Mouse (Mus musculus) c-Kit-positive CD71-negative TER-119-negative erythroid progenitor cells, embryonic 14.5 days (primary cell): ENCODE measurements at regions not wholly inside any gene's neighbourhood (a gene's known extent, or its start where the extent isn't known, plus 50 kb on each side); places are given as distances from the start of the nearest gene placed in this dataset.

Experiments used
- DNase-seq: peaks from one replicate; pipeline ENCODE4 v3.0.0-alpha.2; 2013; ENCODE audit warnings: low read depth

DNA sequence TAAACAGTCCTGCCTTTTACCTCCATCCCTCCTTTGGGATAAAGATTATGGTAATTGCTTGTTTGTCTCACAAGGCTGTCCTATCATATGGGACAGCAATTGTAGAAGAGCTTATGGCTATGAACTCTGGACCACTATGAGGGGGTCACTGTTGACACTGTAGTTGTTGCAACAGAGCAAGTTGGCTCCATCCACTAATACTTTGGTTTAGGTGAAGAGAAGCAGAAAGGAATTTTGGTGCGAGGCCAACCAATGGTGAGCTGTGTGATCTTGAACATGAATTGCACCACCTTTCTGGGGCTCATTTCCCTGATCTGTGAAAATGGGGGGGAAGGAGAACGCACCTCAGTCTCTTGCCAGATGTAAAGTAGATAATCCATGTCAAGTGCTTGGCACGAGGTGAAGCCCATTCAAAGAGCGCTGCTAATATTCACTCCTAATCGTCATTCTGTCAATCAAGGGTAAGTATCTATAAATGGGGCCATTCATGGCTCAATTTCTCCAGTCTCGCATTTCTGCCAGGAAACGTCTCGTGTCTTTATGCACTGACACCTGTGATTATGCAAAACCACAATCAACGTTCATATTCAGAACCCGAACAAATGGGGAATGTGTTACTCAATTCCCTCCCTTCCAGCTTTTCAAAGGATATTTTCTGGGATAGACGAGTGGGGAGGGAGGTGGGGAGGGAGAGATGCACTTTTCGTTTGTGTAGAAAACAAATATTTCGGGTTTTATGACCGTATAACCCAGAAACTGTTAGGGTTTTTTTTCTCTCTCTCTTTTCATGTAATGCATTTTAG is 133.3 kb upstream of the Jun start:
- DNase-seq, result no peak

DNA sequence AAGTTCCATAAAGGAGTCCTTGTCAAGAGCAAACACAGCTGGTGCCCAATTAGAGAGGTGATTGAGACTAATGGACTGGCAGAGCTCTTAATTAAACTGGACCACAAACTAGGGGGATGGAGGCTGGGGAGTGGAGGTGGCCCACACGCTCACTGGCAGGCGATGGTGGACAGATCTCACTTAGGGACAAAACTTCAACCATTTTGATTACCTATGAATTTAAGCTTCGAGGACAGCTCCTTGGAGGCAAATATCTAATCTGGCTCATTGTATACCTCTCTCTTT is 133.8 kb upstream of the Jun start:
- DNase-seq, result no peak

GRCm38 (mm10) chr4:95188107-95188506 is 136.1 kb upstream of the Jun start:
- no peak for DNase-seq

DNA sequence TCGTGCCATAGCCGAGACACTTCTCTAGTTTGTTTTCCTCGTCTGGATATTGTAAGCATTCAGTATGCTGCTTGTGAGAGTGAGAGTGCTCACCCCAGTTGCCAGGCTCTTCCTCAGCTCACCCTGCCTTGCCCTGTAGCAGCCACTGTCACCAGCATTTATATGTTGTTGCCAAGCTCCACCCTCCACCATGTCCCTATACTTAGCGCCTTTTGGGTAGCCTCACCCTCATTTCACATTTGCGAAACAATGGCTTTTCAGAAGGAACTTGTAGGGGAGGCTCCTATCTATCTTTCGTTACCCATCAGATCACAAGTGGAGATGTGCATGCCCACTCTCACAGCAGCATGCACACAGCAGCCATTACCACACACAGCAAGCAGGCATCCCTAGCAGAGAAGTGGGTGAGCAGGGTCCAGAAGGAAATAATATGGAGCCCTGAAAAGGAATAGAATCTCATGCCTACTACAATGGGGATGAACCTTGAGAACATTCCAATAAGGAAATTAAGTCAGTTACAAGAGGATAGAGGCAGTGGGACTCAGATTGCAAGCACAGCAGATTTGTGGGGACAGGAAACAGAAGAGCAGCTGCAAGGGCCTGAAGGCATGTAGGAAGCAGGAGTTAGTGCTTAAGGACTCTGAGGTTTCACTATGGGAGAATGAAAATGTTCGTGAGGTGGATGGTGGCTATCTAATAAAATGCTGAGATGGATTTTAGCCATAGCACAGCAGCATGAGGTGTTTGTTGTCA is 139.8 kb upstream of the Jun start:
- DNase-seq, result no peak

DNA sequence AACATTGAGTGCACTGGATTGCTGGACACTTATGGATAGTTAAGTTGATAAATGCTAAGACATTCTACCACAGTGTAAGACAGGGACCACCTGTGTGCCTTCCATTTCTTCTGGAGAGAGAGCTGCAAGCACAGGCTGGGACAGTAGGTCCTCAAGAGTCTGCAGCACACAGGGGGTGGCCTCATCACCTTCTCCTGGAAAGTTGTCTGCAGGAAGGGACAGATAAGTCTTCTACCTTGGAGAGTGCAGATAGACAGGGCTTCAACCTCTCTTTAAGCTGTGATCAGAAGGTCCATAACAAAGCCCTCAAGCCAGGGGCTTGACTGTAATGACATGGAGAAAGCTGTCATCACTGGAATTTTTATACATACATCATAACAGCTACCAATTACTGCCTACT is 140.5 kb upstream of the Jun start:
- DNase-seq, result no peak

DNA sequence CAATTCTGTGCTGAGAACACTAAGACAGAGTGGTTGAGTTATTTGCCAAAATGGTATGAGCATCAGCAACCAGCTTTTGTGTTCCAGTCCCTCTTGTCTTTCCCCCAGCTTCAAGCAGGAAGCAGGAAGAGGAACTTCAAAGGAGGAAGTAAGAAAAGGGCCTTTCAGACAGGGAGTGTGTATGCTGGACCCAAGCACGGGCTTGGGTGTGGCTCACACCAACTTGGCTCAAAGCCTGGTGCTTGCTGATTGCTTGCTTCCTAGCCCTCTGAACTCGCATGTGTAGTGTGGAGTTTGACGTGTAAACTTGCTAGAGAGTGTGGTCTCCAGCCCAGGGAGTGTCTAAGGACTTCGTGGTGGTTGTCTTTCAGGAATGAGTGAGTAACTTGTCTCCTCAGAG is 141.0 kb upstream of the Jun start:
- peak; percentile 24 for DNase-seq

GRCm38 (mm10) chr4:95193473-95193872 is 141.5 kb upstream of the Jun start:
- DNase-seq, result no peak

DNA sequence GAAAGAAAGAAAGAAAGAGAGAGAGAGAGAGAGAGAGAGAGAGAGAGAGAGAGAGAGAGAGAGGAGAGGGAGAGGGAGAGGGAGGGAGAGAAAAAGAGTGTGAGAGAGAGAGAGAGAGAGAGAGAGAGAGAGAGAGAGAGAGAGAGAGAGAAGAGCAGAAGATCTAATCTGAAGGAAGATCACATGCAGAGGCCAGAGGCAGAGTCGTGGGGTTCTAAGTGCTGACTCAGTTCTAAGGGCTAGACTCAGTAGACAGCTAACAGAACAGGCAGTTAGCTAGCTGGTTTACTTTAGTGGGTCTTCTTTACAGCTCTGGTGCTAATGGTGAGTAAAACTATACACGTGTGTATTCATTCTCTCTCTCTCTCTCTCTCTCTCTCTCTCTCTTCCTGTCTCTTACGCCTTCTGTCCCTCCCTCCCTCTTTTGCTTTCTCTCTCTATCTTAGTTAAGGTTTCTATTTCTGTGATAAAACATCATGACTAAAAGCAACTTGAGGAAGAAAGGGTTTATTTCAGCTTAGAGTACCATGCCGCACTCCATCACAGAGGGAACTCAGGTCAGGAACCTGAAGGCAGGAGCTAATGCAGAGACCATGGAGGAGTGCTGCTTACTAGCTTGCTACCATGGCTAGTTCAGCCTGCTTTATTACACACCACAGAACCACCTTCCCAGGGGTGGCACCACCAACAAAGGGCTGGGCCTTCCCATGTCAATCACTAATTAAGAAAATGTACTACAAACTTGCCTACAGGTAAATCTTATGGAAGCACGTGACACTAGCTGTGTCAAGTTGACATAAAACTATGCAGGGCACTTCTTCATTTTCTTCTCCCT is 142.8 kb upstream of the Jun start:
- DNase-seq, result no peak

- no peak for DNase-seq
Observed at GRCm38 (mm10) chr4:95196106-95196505, 144.1 kb upstream of the Jun start.

GRCm38 (mm10) chr4:95197077-95197711 is 145.2 kb upstream of the Jun start:
- DNase-seq, result no peak

- no peak for DNase-seq
Observed at GRCm38 (mm10) chr4:95199394-95199793, 147.4 kb upstream of the Jun start.

- DNase-seq, result no peak
Observed at GRCm38 (mm10) chr4:95200130-95200529, 148.1 kb upstream of the Jun start.

DNA sequence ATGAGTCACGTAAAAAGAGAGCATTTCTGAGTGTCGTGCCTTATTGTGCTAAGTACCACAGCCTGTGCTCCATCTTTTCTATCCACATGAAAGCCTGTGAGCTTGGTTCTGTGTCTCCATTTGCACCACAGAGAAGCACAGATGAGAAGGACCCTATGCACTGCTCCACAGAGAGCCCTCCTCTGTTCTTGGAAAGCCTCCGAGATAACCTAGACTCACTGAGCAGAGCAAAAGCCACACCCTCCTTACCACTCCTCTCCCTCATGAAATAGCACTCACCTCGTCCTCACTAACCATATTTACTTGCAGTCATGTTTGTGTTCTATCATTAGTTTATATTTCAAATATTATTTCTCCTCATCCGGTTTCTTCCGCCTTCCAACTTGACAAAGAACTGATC is 150.5 kb upstream of the Jun start:
- no peak for DNase-seq

DNA sequence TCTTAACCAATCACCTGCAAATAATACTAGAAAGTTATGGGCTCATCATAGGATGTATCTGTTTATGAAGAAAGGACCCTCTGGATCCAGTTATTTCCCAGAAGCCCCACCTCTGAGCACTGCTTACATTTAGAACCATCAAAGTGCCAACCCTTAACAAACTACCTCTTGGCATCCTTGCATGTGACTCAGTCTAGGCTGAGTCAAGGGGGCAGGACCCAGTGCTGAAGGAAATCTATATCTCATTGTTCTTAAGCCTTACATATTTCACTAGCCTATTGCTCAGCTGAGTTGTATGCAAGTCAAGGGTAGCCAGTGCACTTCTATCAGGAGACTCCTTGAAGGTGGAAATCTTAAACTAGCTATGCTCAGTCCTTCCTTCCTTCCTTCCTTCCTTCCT is 151.6 kb upstream of the Jun start:
- DNase-seq, result no peak

GRCm38 (mm10) chr4:95205372-95205771 is 153.3 kb upstream of the Jun start:
- DNase-seq, result no peak

DNA sequence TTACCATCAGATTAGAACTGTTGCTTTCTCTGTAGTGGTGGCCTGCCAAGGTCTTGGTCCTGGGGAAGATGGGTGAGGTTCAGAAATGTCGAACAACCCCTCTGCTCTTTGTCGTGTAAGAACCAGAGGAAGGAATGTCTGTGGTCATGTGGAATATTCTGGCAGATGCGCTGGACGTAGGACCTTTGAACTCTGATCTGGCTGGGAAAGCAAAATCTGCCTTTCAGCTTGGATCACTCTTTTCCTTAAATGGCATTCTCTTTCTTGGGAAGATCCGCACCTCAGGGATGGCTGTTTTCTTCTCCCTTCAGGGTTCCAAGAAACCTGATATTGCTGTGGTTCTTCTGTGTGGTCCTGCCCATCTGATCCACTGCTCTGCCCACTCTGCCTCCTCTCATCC is 155.8 kb upstream of the Jun start:
- DNase-seq, result no peak

DNA sequence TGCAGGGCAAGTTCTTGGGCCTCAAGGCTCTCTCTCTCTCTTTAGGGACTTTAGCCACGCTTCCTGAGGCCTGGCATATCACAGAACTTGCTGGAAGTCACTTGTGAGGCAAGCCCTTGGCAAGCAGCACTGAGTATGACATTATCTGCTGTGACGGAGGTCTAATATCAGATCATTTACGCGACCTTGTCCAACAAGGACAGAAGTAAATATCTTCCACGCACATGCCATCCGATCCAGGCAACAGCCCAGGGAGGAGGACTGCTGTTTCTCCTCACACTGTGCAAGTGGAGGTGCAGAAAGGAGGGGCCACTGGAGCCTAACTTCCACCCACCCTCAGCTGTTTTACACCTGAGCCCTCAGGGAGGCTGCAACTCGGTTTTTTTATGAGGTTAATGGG is 156.8 kb upstream of the Jun start:
- DNase-seq, result no peak

DNA sequence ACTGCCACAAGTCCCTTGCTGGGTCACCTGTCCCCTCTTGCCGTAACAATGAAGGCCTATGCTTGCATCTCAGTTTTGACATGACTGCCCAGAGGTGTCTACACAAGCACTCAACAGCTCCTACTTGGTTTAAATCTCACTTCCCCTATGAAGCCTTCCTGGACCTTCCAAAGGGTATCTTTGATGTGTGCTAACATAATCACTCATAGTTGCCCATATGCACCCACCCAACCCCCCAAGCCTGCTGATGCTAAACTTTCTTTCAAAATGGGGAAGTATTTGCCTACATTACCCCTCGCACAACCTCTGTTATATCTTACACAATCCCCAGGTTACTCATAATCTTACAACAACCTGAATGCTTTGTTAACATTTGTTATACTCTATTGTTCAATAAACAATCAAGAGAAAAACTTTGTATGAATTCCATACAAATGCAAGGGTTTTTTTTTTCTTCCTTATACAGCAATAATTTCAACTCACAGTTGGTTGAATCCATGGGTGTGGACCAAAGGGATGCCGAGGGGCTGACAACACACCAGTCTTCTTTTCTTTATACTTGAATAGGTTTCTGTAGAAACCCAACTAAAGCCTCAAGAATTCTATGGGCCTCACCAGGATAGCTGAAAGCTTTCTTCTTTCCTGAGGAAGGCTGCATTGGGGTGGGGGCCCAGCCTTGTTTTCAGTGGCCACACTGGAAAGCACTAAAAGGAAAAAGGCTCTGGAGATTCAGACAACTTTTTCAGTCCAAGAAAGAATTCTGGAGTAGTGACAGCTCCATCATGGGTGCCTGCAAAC is 157.5 kb upstream of the Jun start:
- DNase-seq, result no peak

- no peak for DNase-seq
Observed at GRCm38 (mm10) chr4:95212561-95212960, 160.5 kb upstream of the Jun start.

GRCm38 (mm10) chr4:95213026-95213425 is 161.0 kb upstream of the Jun start:
- DNase-seq, result no peak

GRCm38 (mm10) chr4:95214026-95214425 is 162.0 kb upstream of the Jun start:
- no peak for DNase-seq

DNA sequence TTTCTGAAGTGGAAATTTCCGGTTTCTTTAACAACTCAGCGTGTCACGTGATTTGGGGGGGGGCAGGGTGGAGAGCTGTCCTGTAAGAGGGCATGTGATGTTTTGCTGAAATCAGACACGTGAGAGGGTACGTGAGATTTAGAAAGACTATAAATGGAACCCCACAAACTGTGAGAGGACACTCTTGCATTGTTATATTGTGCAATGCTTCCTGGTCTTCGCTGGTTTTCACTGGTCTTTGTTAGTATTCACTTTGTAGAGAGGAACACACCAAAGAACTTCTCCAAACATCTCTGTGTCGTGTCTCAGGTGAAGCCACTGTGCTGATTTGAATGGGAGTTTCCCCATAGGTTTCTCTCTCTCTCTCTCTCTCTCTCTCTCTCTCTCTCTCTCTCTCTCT is 163.2 kb upstream of the Jun start:
- DNase-seq, result no peak
